Mouse (Mus musculus) limb, embryonic 11.5 days (tissue): ENCODE results near the gene Olfr1360. TPM values are rescaled to one million over a fixed set of nuclear protein-coding genes. Genes with fewer than 3 reads are reported as not detected.
"Not testable (repeated sequence)": the region's sequence is repeated elsewhere in the genome, so short reads cannot be mapped to it uniquely, and the experiment has no call there.

Experiments
- ATAC-seq: fragments of 200-750 bp; cut with Nextera tagmentation; 2 replicates; pipeline ENCODE4 v1.8.0; 2017; ENCODE audit warnings: low read depth; ENCODE audit not compliant: insufficient number of reproducible peaks, low FRiP score, low TSS enrichment
- DNase-seq: peaks from one replicate; pipeline ENCODE4 v3.0.0-alpha.2; 2015; ENCODE audit warnings: low spot score
- H3K27ac ChIP-seq: fragments of 300-500 bp; sonication (generic); replicated peaks from 2 replicates; pipeline ENCODE4 v1.5.1; 2014; ENCODE audit warnings: low read depth, mild to moderate bottlenecking, low read length
- H3K27me3 ChIP-seq: fragments of 300-500 bp; sonication (generic); 2 replicates; pipeline ENCODE4 v1.6.1; 2014; ENCODE audit warnings: mild to moderate bottlenecking, low read length, mixed read lengths; ENCODE audit not compliant: control insufficient read depth, insufficient read depth
- H3K36me3 ChIP-seq: fragments of 300-500 bp; sonication (generic); 2 replicates; pipeline ENCODE4 v1.6.1; 2014; ENCODE audit warnings: mild to moderate bottlenecking, low read length, moderate library complexity, mixed read lengths; ENCODE audit not compliant: control insufficient read depth, insufficient read depth
- H3K4me1 ChIP-seq: fragments of 300-500 bp; sonication (generic); 2 replicates; pipeline ENCODE4 v1.6.1; 2014; ENCODE audit warnings: low read length, mixed read lengths; ENCODE audit not compliant: control insufficient read depth, insufficient read depth
- H3K4me2 ChIP-seq: fragments of 300-500 bp; sonication (generic); 2 replicates; pipeline ENCODE4 v1.6.1; 2014; ENCODE audit warnings: low read depth, mild to moderate bottlenecking, moderate library complexity; ENCODE audit not compliant: severe bottlenecking
- H3K4me3 ChIP-seq: fragments of 300-500 bp; sonication (generic); 2 replicates; pipeline ENCODE4 v1.5.1; 2014; ENCODE audit warnings: low read depth, low read length
- H3K9ac ChIP-seq: fragments of 300-500 bp; sonication (generic); 2 replicates; pipeline ENCODE4 v1.6.1; 2014; ENCODE audit warnings: mild to moderate bottlenecking, low read length
- H3K9me3 ChIP-seq: fragments of 300-500 bp; sonication (generic); 2 replicates; pipeline ENCODE4 v1.6.1; 2016; ENCODE audit warnings: low read length; ENCODE audit not compliant: control insufficient read depth
- WGBS: fragments of 180-500 bp; shearing (Covaris S2); extraction: QIAGEN DNeasy Blood & Tissue Kit; methylation state at CpG from one replicate; pipeline ENCODE4 v1.1.7; 2014; 5-methylcytosine and 5-hydroxymethylcytosine counted together
- polyA plus RNA-seq: library from polyadenylated mRNA; unstranded; fragments of >200 nt; fragmentation: Nextera tagmentation; extraction: Ambion mirVana; gene quantifications from 2 replicates; pipeline ENCODE4 v1.2.1, GENCODE M21; 2014

The Olfr1360 gene
- polyA plus RNA-seq, 1 experiment from 2014 or later = not detected

DNA sequence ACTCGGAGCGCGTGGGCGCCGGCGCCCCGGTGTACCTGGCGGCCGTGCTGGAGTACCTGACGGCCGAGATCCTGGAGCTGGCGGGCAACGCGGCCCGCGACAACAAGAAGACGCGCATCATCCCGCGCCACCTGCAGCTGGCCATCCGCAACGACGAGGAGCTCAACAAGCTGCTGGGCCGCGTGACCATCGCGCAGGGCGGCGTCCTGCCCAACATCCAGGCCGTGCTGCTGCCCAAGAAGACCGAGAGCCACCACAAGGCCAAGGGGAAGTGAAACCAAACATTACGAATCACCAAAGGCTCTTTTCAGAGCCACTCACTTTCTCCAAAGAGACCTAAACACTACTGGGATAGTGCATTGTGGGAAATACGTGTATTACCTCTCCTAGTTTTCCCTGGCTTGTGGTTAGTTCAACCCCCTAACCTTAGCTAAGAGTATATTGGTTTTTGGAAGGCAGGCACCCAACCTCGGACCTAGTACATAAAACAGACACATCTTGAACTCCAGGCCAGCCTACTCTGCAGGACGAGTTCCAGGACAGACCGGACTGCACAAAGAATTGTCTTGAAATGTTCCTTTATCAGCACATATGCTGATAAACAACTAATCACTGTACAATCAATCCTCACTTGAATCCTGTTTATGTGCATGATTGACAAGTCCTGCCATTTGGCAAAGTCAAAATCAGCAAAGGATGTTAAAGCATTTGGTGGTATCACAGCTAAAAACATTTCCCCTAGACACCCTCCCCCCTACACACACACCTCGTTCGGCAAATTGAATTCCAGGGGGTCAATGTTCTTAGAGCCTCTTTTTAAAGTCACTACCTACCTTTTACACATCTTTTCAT, 39.6 kb upstream of the Olfr1360 start:
- ATAC-seq = peak; percentile 2; the same call in 1 of the 2 replicates
- DNase-seq = peak; percentile 80
- WGBS = 0% methylated on average over 8 of the region's 38 CpGs

DNA sequence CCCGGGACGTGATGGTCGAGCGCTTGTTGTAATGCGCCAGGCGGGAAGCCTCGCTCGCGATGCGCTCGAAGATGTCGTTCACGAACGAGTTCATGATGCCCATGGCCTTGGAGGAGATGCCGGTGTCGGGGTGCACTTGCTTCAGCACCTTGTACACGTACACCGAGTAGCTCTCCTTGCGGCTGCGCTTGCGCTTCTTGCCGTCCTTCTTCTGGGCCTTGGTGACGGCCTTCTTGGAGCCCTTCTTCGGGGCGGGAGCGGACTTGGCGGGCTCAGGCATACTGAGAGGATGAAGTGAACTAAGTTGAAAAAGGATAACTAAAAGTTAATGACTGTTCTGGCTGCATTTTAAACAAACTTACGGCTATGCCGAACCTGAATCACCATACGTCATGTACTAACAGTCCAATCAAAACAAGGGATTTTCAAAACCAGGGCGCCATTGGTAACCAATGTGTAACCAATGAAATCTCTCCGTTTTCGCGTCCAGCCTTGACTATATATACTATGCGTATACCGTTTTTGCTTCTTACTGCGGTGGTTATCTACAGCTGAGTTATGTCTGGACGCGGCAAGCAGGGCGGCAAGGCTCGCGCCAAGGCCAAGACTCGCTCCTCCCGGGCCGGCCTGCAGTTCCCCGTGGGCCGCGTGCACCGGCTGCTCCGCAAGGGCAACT, 38.8 kb upstream of the Olfr1360 start, which contains the start of the genes Hist1h2bl and Hist1h2ai:
Hist1h2bl (minus strand) TSS at position 280 of the 676 bp plus-strand sequence.
Hist1h2ai (plus strand) TSS at position 559 of the 676 bp plus-strand sequence.
- Histone ChIP-seq H3K4me1 (peaks cover 10% of the 10 kb centered on the region), H3K27ac (peak within 1 kb of the TSS; percentile 97), H3K4me3 (peak within 1 kb of the TSS; percentile 43), H3K4me2 (peak within 1 kb of the TSS; percentile 77), H3K9ac (peak within 1 kb of the TSS; percentile 71)
- WGBS = under 1% methylated on average over 27 of the region's 50 CpGs
- H3K27me3 ChIP-seq, H3K9me3 ChIP-seq, H3K36me3 ChIP-seq: not testable (repeated sequence)
- peak; percentile 92 for ATAC-seq
- DNase-seq = peak; percentile 85

More for the DNA sequence above, 39.6 kb upstream of the Olfr1360 start:
- Histone ChIP-seq H3K4me2 (peak overlapping the region; percentile 77), H3K9ac (peak overlapping the region; percentile 71), H3K4me1 (peaks cover 11% of the 10 kb centered on the region), H3K4me3 (peak overlapping the region; percentile 43), H3K27ac (peak overlapping the region; percentile 97)
- H3K9me3 ChIP-seq, H3K27me3 ChIP-seq, H3K36me3 ChIP-seq: not testable (repeated sequence)

DNA sequence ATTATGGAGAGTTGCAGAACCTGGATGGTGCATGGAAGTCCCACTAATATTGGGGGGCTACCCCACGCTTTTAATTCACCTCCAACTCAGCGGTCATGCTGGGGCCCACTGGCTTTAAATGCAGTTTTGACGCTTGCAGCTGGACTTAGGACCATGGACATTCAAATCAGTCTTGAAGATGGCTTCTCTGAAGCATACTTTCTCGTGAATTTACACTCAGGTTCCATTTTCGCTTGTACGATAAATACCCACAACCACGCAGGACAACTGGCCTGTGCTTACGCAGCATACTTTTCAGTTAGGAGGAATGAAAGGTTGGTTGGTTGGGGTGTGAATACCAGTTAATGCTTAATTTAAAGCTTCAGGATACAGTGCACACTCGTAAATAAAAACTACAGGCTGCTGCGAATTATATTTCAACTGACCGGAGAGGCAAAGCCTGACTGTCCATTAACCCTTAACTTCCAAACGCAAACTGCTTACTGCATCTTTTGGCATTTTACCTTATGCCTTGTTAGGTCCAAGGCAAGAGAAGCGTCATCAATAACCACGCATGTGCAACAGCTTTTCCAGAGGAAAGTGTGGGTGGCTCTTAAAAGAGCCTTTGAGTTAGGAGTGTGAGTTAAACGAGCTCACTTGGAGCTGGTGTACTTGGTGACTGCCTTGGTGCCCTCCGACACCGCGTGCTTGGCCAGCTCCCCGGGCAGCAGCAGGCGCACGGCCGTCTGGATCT, 38.1 kb upstream of the Olfr1360 start:
- no peak for ATAC-seq
- WGBS = 1% methylated on average over 22 of the region's 22 CpGs
- Histone ChIP-seq H3K27me3 (no peaks in the 10 kb centered on the region), H3K4me1 (peaks cover 8% of the 10 kb centered on the region), H3K4me3 (peak overlapping the region; percentile 42), H3K27ac (peak overlapping the region; percentile 97), H3K4me2 (peak overlapping the region; percentile 77), H3K36me3 (no peaks in the 10 kb centered on the region), H3K9me3 (no peaks in the 10 kb centered on the region), H3K9ac (peak overlapping the region; percentile 71)
- DNase-seq = peak; percentile 60

DNA sequence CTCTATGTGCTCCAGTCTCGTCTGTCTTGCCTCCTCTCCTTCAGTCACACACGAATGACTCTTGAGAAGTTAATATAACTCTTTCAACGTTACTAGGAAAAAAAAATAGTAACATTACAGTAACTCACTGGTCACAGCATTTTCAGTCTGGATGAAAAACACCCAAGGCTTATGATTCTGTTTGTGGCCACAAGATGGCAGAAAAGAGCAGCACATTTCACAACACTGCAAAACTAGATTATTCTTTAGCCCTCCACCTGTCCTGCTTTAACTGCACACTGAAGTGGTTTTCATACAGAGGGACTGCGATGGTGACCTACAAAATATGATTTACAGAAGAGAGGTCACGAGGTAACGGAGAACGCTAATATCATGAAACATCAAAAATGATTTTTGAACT, 37.5 kb upstream of the Olfr1360 start:
- WGBS = 2% methylated on average over 7 of the region's 7 CpGs
- ATAC-seq (no peak), DNase-seq (peak; percentile 69)
- H3K9me3 ChIP-seq = no peaks in the 10 kb centered on the region
- peak overlapping the region; percentile 42 for H3K4me3 ChIP-seq
- peak overlapping the region; percentile 77 for H3K4me2 ChIP-seq
- peak overlapping the region; percentile 97 for H3K27ac ChIP-seq
- H3K4me1 ChIP-seq = peaks cover 8% of the 10 kb centered on the region
- no peaks in the 10 kb centered on the region for H3K36me3 ChIP-seq
- H3K9ac ChIP-seq = no peak overlapping the region; the same call in 1 of the 2 replicates
- no peaks in the 10 kb centered on the region for H3K27me3 ChIP-seq

DNA sequence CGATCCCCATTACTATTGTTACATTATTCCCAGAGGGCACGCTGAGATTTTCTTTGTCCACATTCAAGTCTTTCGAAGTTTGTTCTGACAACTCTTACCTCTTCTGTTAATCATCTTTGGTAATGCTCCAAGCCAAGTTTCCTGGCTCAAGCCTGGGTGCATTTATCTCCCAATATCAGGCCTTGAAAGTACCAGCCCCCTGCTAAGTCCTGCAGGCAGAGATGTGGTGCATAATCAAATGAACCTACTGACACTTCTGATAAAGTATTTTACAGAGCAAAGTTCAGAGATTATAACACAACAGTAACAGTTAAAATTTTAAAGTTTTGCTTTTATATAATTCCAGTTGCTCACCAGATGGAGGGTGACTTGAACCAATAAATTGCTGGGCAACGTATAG, 34.5 kb upstream of the Olfr1360 start:
- Histone ChIP-seq H3K9ac (0 out of 2 replicates have a peak overlapping the region, but pooled peaks have one; percentile 27), H3K4me2 (peak overlapping the region; percentile 43), H3K9me3 (no peaks in the 10 kb centered on the region), H3K36me3 (no peaks in the 10 kb centered on the region), H3K27ac (no peak overlapping the region), H3K4me1 (peaks cover 8% of the 10 kb centered on the region), H3K27me3 (no peaks in the 10 kb centered on the region), H3K4me3 (peak overlapping the region; percentile 40)
- DNase-seq = no peak
- ATAC-seq = no peak
- 39% methylated on average over 4 of the region's 4 CpGs for WGBS

DNA sequence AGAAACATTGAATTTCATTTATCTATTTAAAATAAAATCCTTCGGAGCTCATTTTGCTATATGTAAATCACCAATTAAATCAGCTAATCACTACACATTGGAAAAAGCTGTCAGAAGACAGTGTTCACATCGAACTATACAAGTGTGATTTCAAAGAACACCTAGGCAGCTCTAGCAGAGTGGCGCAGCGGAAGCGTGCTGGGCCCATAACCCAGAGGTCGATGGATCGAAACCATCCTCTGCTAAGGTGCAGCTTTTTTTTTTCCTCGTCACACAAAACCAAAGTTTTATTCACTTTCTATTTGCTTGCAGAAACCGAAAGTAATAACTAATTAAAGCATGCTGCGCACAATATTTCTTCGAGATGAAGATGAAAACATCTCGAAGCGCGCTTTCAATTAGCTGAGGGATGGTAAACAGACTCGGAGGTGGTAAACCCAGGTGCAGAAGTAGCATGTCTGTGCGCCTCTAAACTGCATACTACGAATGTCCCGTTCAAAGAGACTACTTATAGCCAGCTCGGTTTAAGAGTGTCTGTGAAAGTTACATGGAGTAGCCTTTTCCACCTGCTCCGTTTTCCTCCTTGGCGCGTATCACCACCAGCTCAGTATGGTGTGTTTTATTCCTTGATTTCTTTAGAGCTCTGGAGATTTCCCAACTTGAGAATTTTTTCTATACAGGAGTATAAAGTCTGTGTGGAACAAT, 33.8 kb upstream of the Olfr1360 start:
- Histone ChIP-seq H3K4me3 (peak overlapping the region; percentile 40), H3K4me2 (peak overlapping the region; percentile 43), H3K27me3 (no peaks in the 10 kb centered on the region), H3K27ac (no peak overlapping the region), H3K4me1 (peaks cover 8% of the 10 kb centered on the region), H3K9me3 (no peaks in the 10 kb centered on the region), H3K9ac (peak overlapping the region; percentile 27; the same call in 1 of the 2 replicates), H3K36me3 (no peaks in the 10 kb centered on the region)
- WGBS = 2% methylated on average over 22 of the region's 22 CpGs
- DNase-seq (peak; percentile 89), ATAC-seq (peak; percentile 73)

DNA sequence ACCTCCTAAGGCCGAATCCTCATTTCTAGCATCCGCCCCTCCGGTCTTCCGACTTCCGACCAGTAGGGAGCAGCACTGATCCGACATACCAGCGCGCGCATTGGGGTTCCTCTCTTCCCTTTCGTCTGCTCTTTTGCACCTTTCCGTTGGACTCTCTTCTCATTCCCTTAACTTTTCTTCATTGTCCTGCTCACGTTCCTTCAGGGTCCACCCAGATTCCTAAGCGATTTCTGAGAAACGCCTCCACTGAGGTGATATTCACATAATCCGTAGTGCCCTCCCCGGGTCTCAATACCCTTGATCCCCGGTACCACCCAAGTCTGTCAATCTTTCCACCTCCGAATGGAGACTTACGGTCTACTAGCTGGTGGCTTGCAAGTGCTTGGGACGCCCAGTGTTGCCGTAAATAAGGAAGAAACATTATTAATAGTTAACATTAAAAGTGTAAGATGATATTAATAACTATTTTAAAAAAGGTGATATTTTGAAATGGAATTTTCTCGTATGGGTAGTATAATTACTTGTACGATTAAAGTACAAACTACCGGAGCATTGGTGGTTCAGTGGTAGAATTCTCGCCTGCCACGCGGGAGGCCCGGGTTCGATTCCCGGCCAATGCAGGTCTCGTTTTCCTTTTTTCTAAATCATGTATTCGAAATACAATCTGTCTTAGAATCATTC, 33.0 kb upstream of the Olfr1360 start:
- Histone ChIP-seq H3K27ac (no peak overlapping the region), H3K9me3 (no peaks in the 10 kb centered on the region), H3K27me3 (no peaks in the 10 kb centered on the region), H3K4me1 (peaks cover 5% of the 10 kb centered on the region), H3K9ac (peak overlapping the region; percentile 67; the same call in 1 of the 2 replicates), H3K4me3 (peak overlapping the region; percentile 58), H3K36me3 (no peaks in the 10 kb centered on the region), H3K4me2 (peak overlapping the region; percentile 28; the same call in 1 of the 2 replicates)
- DNase-seq (peak; percentile 94), ATAC-seq (peak; percentile 76)
- WGBS = under 1% methylated on average over 32 of the region's 32 CpGs
